Mouse (Mus musculus) forebrain, embryonic 13.5 days (tissue): ENCODE data around the gene Bach2. TPM values are rescaled to one million over a fixed set of nuclear protein-coding genes. Genes with fewer than 3 reads are reported as not detected.

Experiments used
- ATAC-seq: fragments of 200-750 bp; cut with Nextera tagmentation; 2 replicates; pipeline ENCODE4 v1.8.0; 2017
- H3K27ac ChIP-seq: fragments of 300-500 bp; sonication (generic); 2 replicates; pipeline ENCODE4 v1.5.1; 2015; ENCODE audit warnings: inconsistent platforms, mild to moderate bottlenecking, moderate library complexity
- H3K27me3 ChIP-seq: fragments of 300-500 bp; sonication (generic); 2 replicates; pipeline ENCODE4 v1.6.1; 2015; ENCODE audit warnings: mild to moderate bottlenecking, inconsistent platforms
- H3K36me3 ChIP-seq: fragments of 300-500 bp; sonication (generic); 2 replicates; pipeline ENCODE4 v1.6.1; 2015; ENCODE audit warnings: mild to moderate bottlenecking, inconsistent platforms; ENCODE audit not compliant: poor library complexity, severe bottlenecking
- H3K4me1 ChIP-seq: fragments of 300-500 bp; sonication (generic); 2 replicates; pipeline ENCODE4 v1.6.1; 2015; ENCODE audit warnings: inconsistent platforms
- H3K4me2 ChIP-seq: fragments of 300-500 bp; sonication (generic); 2 replicates; pipeline ENCODE4 v1.6.1; 2015; ENCODE audit warnings: inconsistent platforms, mild to moderate bottlenecking, moderate library complexity
- H3K4me3 ChIP-seq: fragments of 300-500 bp; sonication (generic); 2 replicates; pipeline ENCODE4 v1.5.1; 2015; ENCODE audit warnings: mild to moderate bottlenecking, inconsistent platforms
- H3K9ac ChIP-seq: fragments of 300-500 bp; sonication (generic); 2 replicates; pipeline ENCODE4 v1.6.1; 2015; ENCODE audit warnings: mild to moderate bottlenecking, inconsistent platforms
- H3K9me3 ChIP-seq: fragments of 300-500 bp; sonication (generic); replicated peaks from 2 replicates; pipeline ENCODE4 v1.6.1; 2016; ENCODE audit warnings: inconsistent platforms
- WGBS: fragments of 180-500 bp; shearing (Covaris S2); methylation state at CpG from one replicate; pipeline ENCODE4 v1.1.7; 2015; 5-methylcytosine and 5-hydroxymethylcytosine counted together
- polyA plus RNA-seq: library from polyadenylated mRNA; unstranded; fragments of >200 nt; fragmentation: Nextera tagmentation; extraction: Ambion mirVana; gene quantifications from 2 replicates; pipeline ENCODE4 v1.2.1, GENCODE M21; 2015

Bach2 gene
- polyA plus RNA-seq, 1 experiment from 2014 or later: 26.2 TPM

DNA sequence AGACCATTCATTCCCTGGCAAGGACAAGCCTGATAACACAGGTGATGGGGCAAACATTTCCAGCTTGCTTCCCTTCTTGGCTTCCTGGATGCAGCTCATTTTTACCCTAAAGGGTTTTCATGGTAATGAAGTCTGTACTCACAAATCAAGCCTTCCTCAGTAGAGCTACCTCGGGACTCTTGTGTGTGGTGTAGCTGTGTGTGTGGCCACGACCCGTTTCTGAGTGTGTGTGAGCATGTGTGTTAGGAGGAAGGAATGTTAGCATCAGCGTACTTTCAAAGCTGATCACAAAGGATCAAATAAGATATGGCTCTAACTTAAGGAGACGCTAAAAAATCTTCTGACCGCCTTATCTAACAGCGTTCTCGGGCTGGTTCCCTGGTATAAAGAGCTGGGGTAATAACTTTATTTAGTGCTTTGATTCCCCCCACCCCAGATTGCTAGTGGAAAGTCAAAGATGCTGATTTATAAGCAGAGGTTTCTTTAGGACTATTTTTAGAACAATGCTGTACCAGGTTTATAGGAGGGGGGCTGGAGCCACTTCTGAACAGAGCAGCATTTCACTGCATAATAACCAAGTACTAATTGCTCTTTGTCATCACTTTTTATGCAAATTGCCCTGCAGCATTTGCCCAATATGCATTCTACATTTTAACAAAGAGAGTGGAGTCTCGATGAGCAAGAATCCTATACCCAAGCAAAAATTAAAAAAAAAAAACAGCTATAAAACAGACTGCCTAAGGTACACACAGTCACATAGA is 28.0 kb upstream of the Bach2 start:
- Histone ChIP-seq H3K9me3 (no peaks in the 10 kb centered on the region), H3K27ac (peak overlapping the region; percentile 48), H3K4me2 (no peak overlapping the region), H3K36me3 (no peaks in the 10 kb centered on the region), H3K9ac (no peak overlapping the region), H3K27me3 (no peaks in the 10 kb centered on the region), H3K4me1 (peaks cover 16% of the 10 kb centered on the region), H3K4me3 (no peak overlapping the region)
- 54% methylated on average over 9 of the region's 9 CpGs for WGBS
- ATAC-seq: peak; percentile 84

- Histone ChIP-seq H3K36me3 (no peaks in the 10 kb centered on the region), H3K4me2 (no peak overlapping the region), H3K4me1 (peaks cover 16% of the 10 kb centered on the region), H3K9me3 (no peaks in the 10 kb centered on the region), H3K9ac (no peak overlapping the region), H3K4me3 (no peak overlapping the region), H3K27ac (no peak overlapping the region), H3K27me3 (no peaks in the 10 kb centered on the region)
- no peak for ATAC-seq
Measured at GRCm38 (mm10) chr4:32212593-32212992, 26.0 kb upstream of the Bach2 start.

DNA sequence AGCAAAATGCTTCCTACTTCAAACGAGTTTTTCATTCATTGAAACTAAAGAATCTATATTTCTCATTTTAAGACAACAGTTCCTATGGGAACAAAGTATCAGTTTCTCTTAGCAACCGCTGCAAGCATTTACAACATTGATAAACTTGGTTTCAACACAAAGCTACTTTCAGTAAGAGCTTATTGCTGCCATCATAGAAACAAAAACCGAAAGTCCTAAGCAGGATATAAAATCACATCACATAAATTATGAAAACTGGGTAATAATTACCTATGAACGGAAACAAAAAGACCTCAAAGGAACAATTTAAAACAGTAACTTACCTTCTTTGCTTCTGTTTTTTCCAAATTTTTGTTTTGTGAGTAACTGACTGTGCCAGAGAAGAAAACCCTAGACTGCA is 22.1 kb upstream of the Bach2 start:
- ATAC-seq: no peak
- Histone ChIP-seq H3K4me3 (no peak overlapping the region), H3K27ac (no peak overlapping the region), H3K9ac (no peak overlapping the region), H3K9me3 (no peaks in the 10 kb centered on the region), H3K27me3 (no peaks in the 10 kb centered on the region), H3K36me3 (no peaks in the 10 kb centered on the region), H3K4me2 (no peak overlapping the region), H3K4me1 (peaks cover 22% of the 10 kb centered on the region)
- 89% methylated on average over 4 of the region's 4 CpGs for WGBS

GRCm38 (mm10) chr4:32217016-32217415 is 21.6 kb upstream of the Bach2 start:
- H3K4me3 ChIP-seq: no peak overlapping the region
- no peak for ATAC-seq
- H3K4me2 ChIP-seq: no peak overlapping the region
- 87% methylated on average over 3 of the region's 3 CpGs for WGBS
- no peak overlapping the region for H3K27ac ChIP-seq
- H3K9ac ChIP-seq: no peak overlapping the region
- no peaks in the 10 kb centered on the region for H3K9me3 ChIP-seq
- no peaks in the 10 kb centered on the region for H3K27me3 ChIP-seq
- H3K4me1 ChIP-seq: peaks cover 22% of the 10 kb centered on the region
- H3K36me3 ChIP-seq: no peaks in the 10 kb centered on the region

GRCm38 (mm10) chr4:32217593-32217992 is 21.0 kb upstream of the Bach2 start:
- H3K9ac ChIP-seq: no peak overlapping the region
- no peaks in the 10 kb centered on the region for H3K9me3 ChIP-seq
- no peaks in the 10 kb centered on the region for H3K27me3 ChIP-seq
- 94% methylated on average over 12 of the region's 12 CpGs for WGBS
- H3K36me3 ChIP-seq: no peaks in the 10 kb centered on the region
- H3K4me3 ChIP-seq: no peak overlapping the region
- peak; percentile 41; the same call in 1 of the 2 replicates for ATAC-seq
- H3K4me2 ChIP-seq: no peak overlapping the region
- H3K4me1 ChIP-seq: peaks cover 22% of the 10 kb centered on the region
- H3K27ac ChIP-seq: no peak overlapping the region

DNA sequence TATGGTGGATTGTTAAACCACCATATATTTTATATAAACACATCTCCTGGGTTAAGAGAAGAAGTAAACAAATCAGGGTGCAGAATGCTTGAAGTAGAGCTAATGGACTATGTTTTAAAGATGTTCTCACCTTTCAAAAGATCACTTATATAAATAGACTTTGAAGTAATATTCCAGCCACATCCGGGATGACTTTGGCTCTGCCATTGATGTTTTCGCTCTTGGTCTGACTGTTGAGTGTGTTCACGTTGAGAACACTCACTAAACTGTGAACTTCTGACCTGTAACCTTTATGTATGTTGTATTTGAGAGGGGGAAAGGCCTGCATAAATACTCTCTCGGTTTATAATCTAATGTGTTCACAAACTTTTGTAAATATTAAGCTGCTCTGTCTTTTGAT is 20.2 kb upstream of the Bach2 start:
- no peak for ATAC-seq
- Histone ChIP-seq H3K4me1 (peaks cover 22% of the 10 kb centered on the region), H3K27me3 (no peaks in the 10 kb centered on the region), H3K4me3 (no peak overlapping the region), H3K4me2 (no peak overlapping the region), H3K36me3 (no peaks in the 10 kb centered on the region), H3K9ac (no peak overlapping the region), H3K9me3 (no peaks in the 10 kb centered on the region), H3K27ac (no peak overlapping the region)
- 82% methylated on average over 4 of the region's 4 CpGs for WGBS

DNA sequence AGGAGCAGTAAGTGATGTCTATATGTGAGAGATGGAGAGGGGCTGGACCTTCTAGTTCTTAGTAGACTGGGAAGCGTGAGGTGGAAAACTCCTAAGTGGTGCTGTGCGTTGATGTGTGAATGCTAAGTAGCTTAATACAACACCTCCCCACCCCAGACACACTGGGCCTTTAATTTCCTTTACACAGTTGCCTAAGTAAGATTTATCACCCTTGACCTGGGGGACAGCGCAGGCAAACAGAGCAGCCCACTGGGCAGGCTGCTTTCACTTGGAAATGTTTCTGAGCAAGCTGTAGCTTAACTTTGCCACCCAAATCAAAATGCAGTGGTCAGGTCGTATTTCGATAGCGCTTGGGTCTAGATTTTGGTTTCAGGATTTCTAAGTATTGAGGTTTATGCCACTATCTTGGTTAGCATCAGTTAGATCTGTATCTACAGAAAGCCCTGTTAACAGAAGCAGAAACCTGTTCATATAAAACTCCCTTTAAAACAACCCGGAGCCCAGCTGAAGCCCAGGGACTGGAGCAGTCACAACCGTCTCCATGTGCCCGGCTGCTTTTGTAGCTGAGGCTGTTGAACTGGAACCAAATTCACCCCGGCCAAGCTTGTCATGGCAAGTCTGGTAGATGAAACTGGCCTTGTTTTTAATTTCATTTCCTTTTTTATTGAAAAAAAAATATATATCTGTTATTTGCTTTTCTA is 19.0 kb upstream of the Bach2 start:
- ATAC-seq: no peak
- Histone ChIP-seq H3K27me3 (no peaks in the 10 kb centered on the region), H3K4me1 (peaks cover 25% of the 10 kb centered on the region), H3K9ac (no peak overlapping the region), H3K9me3 (no peaks in the 10 kb centered on the region), H3K36me3 (no peaks in the 10 kb centered on the region), H3K4me2 (no peak overlapping the region), H3K27ac (no peak overlapping the region), H3K4me3 (no peak overlapping the region)
- whole genome bisulfite sequencing: 52% methylated on average over 10 of the region's 10 CpGs

- H3K4me2 ChIP-seq: no peak overlapping the region
- H3K9me3 ChIP-seq: no peaks in the 10 kb centered on the region
- no peak overlapping the region for H3K4me3 ChIP-seq
- no peak for ATAC-seq
- H3K27ac ChIP-seq: no peak overlapping the region
- H3K9ac ChIP-seq: no peak overlapping the region
- H3K4me1 ChIP-seq: peaks cover 23% of the 10 kb centered on the region
- no peaks in the 10 kb centered on the region for H3K36me3 ChIP-seq
- H3K27me3 ChIP-seq: no peaks in the 10 kb centered on the region
- WGBS: 63% methylated on average over 4 of the region's 4 CpGs
Measured at GRCm38 (mm10) chr4:32220129-32220491, 18.5 kb upstream of the Bach2 start.

- Histone ChIP-seq H3K9me3 (no peaks in the 10 kb centered on the region), H3K27ac (peak overlapping the region; percentile 4; the same call in 1 of the 2 replicates), H3K4me2 (no peak overlapping the region), H3K36me3 (no peaks in the 10 kb centered on the region), H3K9ac (no peak overlapping the region), H3K4me3 (no peak overlapping the region), H3K27me3 (no peaks in the 10 kb centered on the region), H3K4me1 (peaks cover 21% of the 10 kb centered on the region)
- 79% methylated on average over 6 of the region's 6 CpGs for WGBS
- no peak for ATAC-seq
Measured at GRCm38 (mm10) chr4:32220961-32221360, 17.6 kb upstream of the Bach2 start.

DNA sequence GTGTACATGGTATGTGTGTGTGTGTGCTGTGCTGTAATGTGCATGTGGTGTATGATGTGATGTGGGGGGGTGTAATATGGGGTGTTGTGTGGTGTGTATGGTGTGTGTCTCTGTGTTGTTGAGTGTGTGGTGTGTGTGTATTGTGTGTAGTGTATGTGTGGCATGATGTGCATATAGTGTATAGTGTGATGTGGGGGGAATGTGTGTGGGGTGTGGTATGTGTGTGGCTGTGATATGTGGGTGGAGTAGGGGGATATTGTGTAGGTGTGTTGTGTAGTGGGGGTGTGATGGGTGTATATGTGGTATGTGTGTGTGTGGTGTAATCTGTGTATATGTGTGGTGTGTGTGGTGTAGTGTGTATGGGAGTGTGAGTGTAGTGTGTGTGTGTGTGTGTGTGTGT is 15.0 kb upstream of the Bach2 start:
- no peaks in the 10 kb centered on the region for H3K27me3 ChIP-seq
- no peak overlapping the region for H3K4me3 ChIP-seq
- H3K27ac ChIP-seq: no peak overlapping the region
- H3K36me3 ChIP-seq: no peaks in the 10 kb centered on the region
- no peaks in the 10 kb centered on the region for H3K9me3 ChIP-seq
- no peak overlapping the region for H3K4me2 ChIP-seq
- peaks cover 26% of the 10 kb centered on the region for H3K4me1 ChIP-seq
- ATAC-seq: no peak
- H3K9ac ChIP-seq: no peak overlapping the region

- ATAC-seq: no peak
- WGBS: 83% methylated on average over 2 of the region's 2 CpGs
- H3K9me3 ChIP-seq: no peaks in the 10 kb centered on the region
- H3K36me3 ChIP-seq: no peaks in the 10 kb centered on the region
- no peak overlapping the region for H3K27ac ChIP-seq
- no peak overlapping the region for H3K4me2 ChIP-seq
- H3K27me3 ChIP-seq: no peaks in the 10 kb centered on the region
- no peak overlapping the region for H3K4me3 ChIP-seq
- no peak overlapping the region for H3K9ac ChIP-seq
- peaks cover 10% of the 10 kb centered on the region for H3K4me1 ChIP-seq
Measured at GRCm38 (mm10) chr4:32225191-32225590, 13.4 kb upstream of the Bach2 start.

- no peaks in the 10 kb centered on the region for H3K36me3 ChIP-seq
- no peak overlapping the region for H3K4me3 ChIP-seq
- H3K27ac ChIP-seq: no peak overlapping the region
- 56% methylated on average over 8 of the region's 8 CpGs for WGBS
- no peak overlapping the region for H3K9ac ChIP-seq
- H3K4me1 ChIP-seq: peaks cover 8% of the 10 kb centered on the region
- H3K27me3 ChIP-seq: no peaks in the 10 kb centered on the region
- H3K4me2 ChIP-seq: no peak overlapping the region
- ATAC-seq: peak; percentile 52; the same call in 1 of the 2 replicates
- no peaks in the 10 kb centered on the region for H3K9me3 ChIP-seq
Measured at GRCm38 (mm10) chr4:32227970-32228557, 10.5 kb upstream of the Bach2 start.
